Mouse (Mus musculus): Measurements from ENCODE around the gene Ppil3. TPM values are rescaled to one million over a fixed set of nuclear protein-coding genes. Genes with fewer than 3 reads are reported as not detected.

Ppil3 gene
- polyA plus RNA-seq, 1 experiment from 2014 or later: 55.6 TPM

DNA sequence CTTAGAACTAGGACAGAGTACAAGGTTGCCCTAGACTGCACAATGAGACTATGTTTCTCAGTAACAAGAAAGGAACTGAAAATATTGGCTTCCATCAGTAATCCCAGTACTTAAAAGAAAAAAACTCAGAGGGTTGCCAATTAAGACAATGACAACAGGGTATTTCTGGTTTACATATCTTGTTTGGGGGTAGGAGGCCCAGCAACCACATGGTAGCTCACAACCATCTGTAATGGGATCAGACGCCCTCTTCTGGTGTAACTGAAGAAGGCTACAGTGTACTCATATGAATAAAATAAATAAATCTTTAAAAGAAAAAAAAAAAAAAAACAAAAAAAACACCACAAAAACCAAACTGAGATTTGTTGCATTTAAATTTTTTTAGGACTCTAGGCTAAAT is 29.8 kb downstream of the Ppil3 start:
- ATAC-seq (ENCODE audit: low FRiP score, low TSS enrichment): no peak
- Histone ChIP-seq H3K4me3 (ENCODE audit: low read length) (no peak overlapping the region), H3K9ac (replicated peaks; ENCODE audit: low read length) (no peak overlapping the region), H3K9me3 (ENCODE audit: low read length) (no peaks in the 10 kb centered on the region), H3K36me3 (ENCODE audit: insufficient read depth, low read length) (peaks cover 84% of the 10 kb centered on the region), H3K27ac (ENCODE audit: low read length) (no peak overlapping the region), H3K4me1 (ENCODE audit: insufficient read depth, low read length) (0 out of 2 replicates have a peak, but pooled peaks cover 2% of the 10 kb centered on the region), H3K27me3 (ENCODE audit: insufficient read depth, low read length) (no peaks in the 10 kb centered on the region), H3K4me2 (replicated peaks; ENCODE audit: low read depth, low read length) (no peak overlapping the region)
- 36% methylated on average over 1 of the region's 1 CpGs for WGBS

DNA sequence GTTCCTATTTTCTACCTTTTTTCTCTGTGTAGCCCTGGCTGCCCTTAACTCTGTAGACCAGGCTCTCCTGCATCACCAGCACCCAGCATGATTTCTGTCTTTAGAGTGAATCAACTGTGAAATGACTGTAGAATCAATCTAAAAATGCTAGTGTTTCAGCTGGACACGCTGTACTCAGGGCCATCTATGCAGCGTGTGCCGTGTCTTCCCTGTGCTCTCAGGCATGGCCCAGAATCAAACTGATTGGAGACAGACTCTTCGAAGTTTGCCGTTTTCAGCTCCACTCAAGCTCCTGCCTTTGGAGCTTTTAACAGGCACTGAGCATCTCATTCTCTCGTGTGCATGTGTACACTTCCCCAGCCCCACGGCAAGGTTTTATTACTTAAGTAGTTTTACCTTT is 34.5 kb downstream of the Ppil3 start:
- no peaks in the 10 kb centered on the region for H3K4me1 ChIP-seq (ENCODE audit: insufficient read depth, low read length)
- ATAC-seq (ENCODE audit: low FRiP score, low TSS enrichment): no peak; the same call in 1 of the 2 replicates
- H3K4me2 ChIP-seq (replicated peaks; ENCODE audit: low read depth, low read length): no peak overlapping the region
- H3K27ac ChIP-seq (ENCODE audit: low read length): no peak overlapping the region
- 93% methylated on average over 7 of the region's 7 CpGs for WGBS
- peaks cover 62% of the 10 kb centered on the region for H3K36me3 ChIP-seq (ENCODE audit: insufficient read depth, low read length)
- H3K4me3 ChIP-seq (ENCODE audit: low read length): no peak overlapping the region
- H3K27me3 ChIP-seq (ENCODE audit: insufficient read depth, low read length): no peaks in the 10 kb centered on the region
- no peak overlapping the region for H3K9ac ChIP-seq (replicated peaks; ENCODE audit: low read length)
- no peaks in the 10 kb centered on the region for H3K9me3 ChIP-seq (ENCODE audit: low read length)

DNA sequence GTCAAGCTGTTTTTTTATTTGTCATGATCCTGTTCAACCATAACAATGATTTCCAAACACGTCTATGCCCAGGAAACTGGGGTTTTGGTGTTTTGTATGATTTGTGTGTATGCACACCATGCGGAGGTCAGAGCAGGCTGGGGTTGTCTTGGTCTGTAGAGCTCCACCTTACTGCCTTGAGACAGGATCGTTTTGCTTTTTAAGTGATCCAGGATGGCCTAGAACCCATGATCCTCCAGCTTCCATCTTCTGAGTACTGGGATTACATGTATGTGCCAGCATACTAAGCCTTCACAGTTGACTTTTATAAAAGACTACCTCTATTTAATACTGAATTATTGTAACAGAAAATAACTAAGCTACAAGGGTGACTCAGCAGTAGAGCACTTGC is 35.1 kb downstream of the Ppil3 start:
- Histone ChIP-seq H3K27ac (ENCODE audit: low read length) (no peak overlapping the region), H3K4me2 (replicated peaks; ENCODE audit: low read depth, low read length) (no peak overlapping the region), H3K4me3 (ENCODE audit: low read length) (no peak overlapping the region), H3K36me3 (ENCODE audit: insufficient read depth, low read length) (peaks cover 62% of the 10 kb centered on the region), H3K9ac (replicated peaks; ENCODE audit: low read length) (no peak overlapping the region), H3K9me3 (ENCODE audit: low read length) (no peaks in the 10 kb centered on the region), H3K27me3 (ENCODE audit: insufficient read depth, low read length) (no peaks in the 10 kb centered on the region), H3K4me1 (ENCODE audit: insufficient read depth, low read length) (no peaks in the 10 kb centered on the region)
- no peak for ATAC-seq (ENCODE audit: low FRiP score, low TSS enrichment)
- WGBS: 81% methylated on average over 3 of the region's 3 CpGs

- peaks cover 58% of the 10 kb centered on the region for H3K36me3 ChIP-seq (ENCODE audit: insufficient read depth, low read length)
- H3K9me3 ChIP-seq (ENCODE audit: low read length): no peaks in the 10 kb centered on the region
- WGBS: 78% methylated on average over 5 of the region's 5 CpGs
- H3K9ac ChIP-seq (replicated peaks; ENCODE audit: low read length): no peak overlapping the region
- no peaks in the 10 kb centered on the region for H3K4me1 ChIP-seq (ENCODE audit: insufficient read depth, low read length)
- ATAC-seq (ENCODE audit: low FRiP score, low TSS enrichment): no peak
- H3K27ac ChIP-seq (ENCODE audit: low read length): no peak overlapping the region
- H3K27me3 ChIP-seq (ENCODE audit: insufficient read depth, low read length): no peaks in the 10 kb centered on the region
- no peak overlapping the region for H3K4me3 ChIP-seq (ENCODE audit: low read length)
- no peak overlapping the region for H3K4me2 ChIP-seq (replicated peaks; ENCODE audit: low read depth, low read length)
Observed at GRCm38 (mm10) chr1:58409553-58410197, 35.6 kb downstream of the Ppil3 start.

GRCm38 (mm10) chr1:58408141-58408540 is 37.1 kb downstream of the Ppil3 start:
- H3K36me3 ChIP-seq (ENCODE audit: insufficient read depth, low read length): peaks cover 56% of the 10 kb centered on the region
- 88% methylated on average over 6 of the region's 6 CpGs for WGBS

DNA sequence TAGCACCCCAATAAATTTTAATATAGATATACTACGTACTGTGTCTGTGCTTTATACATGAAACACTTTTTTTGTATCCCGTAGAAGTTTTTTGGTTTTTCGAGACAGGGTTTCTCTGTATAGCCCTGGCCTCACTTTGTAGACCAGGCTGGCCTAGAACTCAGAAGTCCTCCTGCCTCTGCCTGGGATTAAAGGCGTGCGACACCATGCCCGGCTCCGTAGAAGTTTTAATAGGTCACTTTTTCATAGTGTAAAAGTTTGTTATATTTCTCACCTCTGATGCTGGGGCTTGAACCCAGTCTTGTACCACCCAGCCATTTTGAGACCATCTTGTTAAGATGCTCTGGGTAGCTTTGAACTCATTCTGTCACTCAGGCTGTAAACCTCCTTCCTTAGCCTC is 38.0 kb downstream of the Ppil3 start:
- no peak for ATAC-seq (ENCODE audit: low FRiP score, low TSS enrichment)
- Histone ChIP-seq H3K4me2 (replicated peaks; ENCODE audit: low read depth, low read length) (no peak overlapping the region), H3K36me3 (ENCODE audit: insufficient read depth, low read length) (peaks cover 57% of the 10 kb centered on the region), H3K9me3 (ENCODE audit: low read length) (no peaks in the 10 kb centered on the region), H3K4me3 (ENCODE audit: low read length) (no peak overlapping the region), H3K4me1 (ENCODE audit: insufficient read depth, low read length) (no peaks in the 10 kb centered on the region), H3K27ac (ENCODE audit: low read length) (no peak overlapping the region), H3K27me3 (ENCODE audit: insufficient read depth, low read length) (no peaks in the 10 kb centered on the region), H3K9ac (replicated peaks; ENCODE audit: low read length) (no peak overlapping the region)
- 98% methylated on average over 7 of the region's 7 CpGs for WGBS

More at GRCm38 (mm10) chr1:58408141-58408540, 37.1 kb downstream of the Ppil3 start:
- H3K27me3 ChIP-seq (ENCODE audit: insufficient read depth, low read length): no peaks in the 10 kb centered on the region
- ATAC-seq (ENCODE audit: low FRiP score, low TSS enrichment): no peak
- no peak overlapping the region for H3K27ac ChIP-seq (ENCODE audit: low read length)
- H3K4me2 ChIP-seq (replicated peaks; ENCODE audit: low read depth, low read length): no peak overlapping the region
- no peak overlapping the region for H3K9ac ChIP-seq (replicated peaks; ENCODE audit: low read length)
- H3K4me1 ChIP-seq (ENCODE audit: insufficient read depth, low read length): no peaks in the 10 kb centered on the region
- H3K4me3 ChIP-seq (ENCODE audit: low read length): no peak overlapping the region
- no peaks in the 10 kb centered on the region for H3K9me3 ChIP-seq (ENCODE audit: low read length)

DNA sequence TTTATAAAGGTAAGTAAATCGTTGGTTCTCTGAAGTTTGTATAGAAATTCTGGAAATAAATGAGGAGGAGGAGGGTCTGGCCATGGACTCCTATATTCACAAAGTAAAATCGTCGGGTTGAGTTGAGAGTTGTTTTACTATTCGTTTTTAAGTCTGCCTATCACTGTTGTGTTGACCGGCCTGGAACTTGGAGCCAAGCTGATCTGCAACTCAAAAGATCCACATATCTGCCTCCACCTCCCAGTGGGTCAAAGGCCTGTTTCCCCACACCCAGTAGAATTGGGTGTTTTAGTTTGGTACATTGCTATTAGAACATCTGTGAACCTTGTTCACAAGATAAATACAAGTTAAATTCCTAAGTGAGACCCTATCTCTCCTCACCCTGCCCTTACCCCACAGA is 41.5 kb downstream of the Ppil3 start:
- no peak overlapping the region for H3K4me3 ChIP-seq (ENCODE audit: low read length)
- ATAC-seq (ENCODE audit: low FRiP score, low TSS enrichment): no peak
- H3K9me3 ChIP-seq (ENCODE audit: low read length): no peaks in the 10 kb centered on the region
- no peaks in the 10 kb centered on the region for H3K4me1 ChIP-seq (ENCODE audit: insufficient read depth, low read length)
- H3K27me3 ChIP-seq (ENCODE audit: insufficient read depth, low read length): no peaks in the 10 kb centered on the region
- no peak overlapping the region for H3K9ac ChIP-seq (replicated peaks; ENCODE audit: low read length)
- H3K36me3 ChIP-seq (ENCODE audit: insufficient read depth, low read length): peaks cover 60% of the 10 kb centered on the region
- H3K4me2 ChIP-seq (replicated peaks; ENCODE audit: low read depth, low read length): no peak overlapping the region
- WGBS: 95% methylated on average over 5 of the region's 5 CpGs
- no peak overlapping the region for H3K27ac ChIP-seq (ENCODE audit: low read length)

DNA sequence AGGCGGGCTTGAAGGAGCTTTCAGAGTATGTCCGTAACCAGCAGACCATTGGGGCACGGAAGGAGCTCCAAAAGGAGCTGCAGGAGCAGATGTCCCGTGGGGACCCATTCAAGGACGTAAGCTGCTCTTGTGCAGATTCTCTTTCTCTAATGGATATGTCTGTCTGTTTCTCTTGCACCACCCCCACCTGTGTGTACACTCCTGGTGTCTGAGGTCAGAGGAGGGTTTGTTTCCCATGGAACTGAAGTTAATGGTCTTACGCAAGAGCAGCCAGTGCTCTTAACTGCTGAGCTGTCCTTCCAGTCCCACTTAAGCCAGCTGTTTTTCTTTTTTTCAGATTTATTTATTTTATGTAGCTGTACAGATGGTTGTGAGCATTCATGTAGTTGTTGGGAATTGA is 43.9 kb downstream of the Ppil3 start:
- Histone ChIP-seq H3K4me3 (ENCODE audit: low read length) (no peak overlapping the region), H3K9ac (replicated peaks; ENCODE audit: low read length) (no peak overlapping the region), H3K4me2 (replicated peaks; ENCODE audit: low read depth, low read length) (no peak overlapping the region), H3K9me3 (ENCODE audit: low read length) (no peaks in the 10 kb centered on the region), H3K27me3 (ENCODE audit: insufficient read depth, low read length) (no peaks in the 10 kb centered on the region), H3K4me1 (ENCODE audit: insufficient read depth, low read length) (no peaks in the 10 kb centered on the region), H3K36me3 (ENCODE audit: insufficient read depth, low read length) (peaks cover 71% of the 10 kb centered on the region), H3K27ac (ENCODE audit: low read length) (no peak overlapping the region)
- no peak for ATAC-seq (ENCODE audit: low FRiP score, low TSS enrichment)
- WGBS: 87% methylated on average over 6 of the region's 6 CpGs

DNA sequence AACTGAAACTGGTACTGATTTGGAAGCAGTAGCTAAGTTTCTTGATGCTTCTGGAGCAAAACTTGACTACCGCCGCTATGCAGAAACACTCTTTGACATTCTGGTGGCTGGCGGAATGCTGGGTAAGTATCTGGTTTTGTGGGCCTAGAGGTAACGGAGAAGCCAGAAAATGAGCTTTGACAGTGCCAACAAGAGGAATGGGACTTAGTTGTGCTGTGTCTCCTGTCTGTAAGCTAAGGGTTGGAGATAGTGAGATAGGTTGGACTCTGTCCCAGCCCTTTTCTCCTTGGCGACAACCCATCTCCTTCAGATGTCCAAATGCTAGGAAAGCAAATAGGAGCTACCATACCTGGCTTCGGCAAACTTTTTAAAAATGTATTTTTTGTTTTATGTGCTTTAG is 47.6 kb downstream of the Ppil3 start:
- Histone ChIP-seq H3K9ac (replicated peaks; ENCODE audit: low read length) (no peak overlapping the region), H3K4me1 (ENCODE audit: insufficient read depth, low read length) (peaks cover 4% of the 10 kb centered on the region; the same call in 1 of the 2 replicates), H3K4me2 (replicated peaks; ENCODE audit: low read depth, low read length) (no peak overlapping the region), H3K9me3 (ENCODE audit: low read length) (no peaks in the 10 kb centered on the region), H3K27ac (ENCODE audit: low read length) (no peak overlapping the region), H3K4me3 (ENCODE audit: low read length) (no peak overlapping the region), H3K36me3 (ENCODE audit: insufficient read depth, low read length) (peaks cover 64% of the 10 kb centered on the region), H3K27me3 (ENCODE audit: insufficient read depth, low read length) (no peaks in the 10 kb centered on the region)
- ATAC-seq (ENCODE audit: low FRiP score, low TSS enrichment): no peak
- WGBS: 97% methylated on average over 6 of the region's 6 CpGs

DNA sequence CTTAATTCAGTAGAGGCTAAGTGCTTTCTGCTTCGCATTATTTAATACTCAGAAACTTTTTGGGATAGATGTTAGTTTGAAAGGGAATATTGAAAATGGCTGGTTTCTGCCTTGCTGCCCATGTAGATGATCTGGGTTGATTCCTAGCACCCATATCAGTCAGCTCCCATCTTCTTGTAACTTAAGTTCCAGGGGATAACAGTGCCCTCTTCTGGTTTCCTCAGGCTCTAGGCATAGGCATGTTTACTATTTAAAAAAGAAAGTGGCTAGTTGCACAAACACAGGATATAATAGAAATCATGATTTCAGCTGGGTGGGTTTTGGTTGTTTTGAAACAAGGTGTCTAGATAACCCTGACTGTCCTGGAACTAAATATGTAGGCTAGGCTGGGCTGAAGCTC is 49.1 kb downstream of the Ppil3 start:
- no peak overlapping the region for H3K9ac ChIP-seq (replicated peaks; ENCODE audit: low read length)
- no peak overlapping the region for H3K4me3 ChIP-seq (ENCODE audit: low read length)
- no peaks in the 10 kb centered on the region for H3K9me3 ChIP-seq (ENCODE audit: low read length)
- no peak overlapping the region for H3K27ac ChIP-seq (ENCODE audit: low read length)
- ATAC-seq (ENCODE audit: low FRiP score, low TSS enrichment): no peak
- 100% methylated on average over 1 of the region's 1 CpGs for WGBS
- no peaks in the 10 kb centered on the region for H3K27me3 ChIP-seq (ENCODE audit: insufficient read depth, low read length)
- H3K4me1 ChIP-seq (ENCODE audit: insufficient read depth, low read length): peaks cover 12% of the 10 kb centered on the region
- H3K4me2 ChIP-seq (replicated peaks; ENCODE audit: low read depth, low read length): no peak overlapping the region
- peaks cover 52% of the 10 kb centered on the region for H3K36me3 ChIP-seq (ENCODE audit: insufficient read depth, low read length)

Data from kidney, embryonic 16.5 days (tissue).